Mouse (Mus musculus): ENCODE measurements around the gene Nsun2.
"Not testable (repeated sequence)": the region's sequence is repeated elsewhere in the genome, so short reads cannot be mapped to it uniquely, and the experiment has no call there.

The Nsun2 gene

GRCm38 (mm10) chr13:69554255-69554654 is 20.7 kb downstream of the Nsun2 start:
- DNase-seq (ENCODE audit: low spot score in 2 of 2), result no peak

GRCm38 (mm10) chr13:69555045-69555444 is 21.5 kb downstream of the Nsun2 start:
- no peak for DNase-seq (ENCODE audit: low spot score in 2 of 2)

GRCm38 (mm10) chr13:69555957-69556482 is 22.5 kb downstream of the Nsun2 start:
- no peak for DNase-seq (ENCODE audit: low spot score in 2 of 2)

- no peak for DNase-seq (ENCODE audit: low spot score in 2 of 2)
These were observed 23.2 kb downstream of the Nsun2 start for GRCm38 (mm10) chr13:69556728-69557127.

- DNase-seq (ENCODE audit: low spot score in 2 of 2), result no peak
These were observed 24.6 kb downstream of the Nsun2 start for GRCm38 (mm10) chr13:69558098-69558660.

- no peak for DNase-seq (ENCODE audit: low spot score in 2 of 2)
These were observed 25.9 kb downstream of the Nsun2 start for GRCm38 (mm10) chr13:69559291-69559961.

- no peak for DNase-seq (ENCODE audit: low spot score in 2 of 2)
These were observed 28.5 kb downstream of the Nsun2 start for GRCm38 (mm10) chr13:69562004-69562403.

GRCm38 (mm10) chr13:69562654-69563574 is 29.4 kb downstream of the Nsun2 start:
- DNase-seq (ENCODE audit: low spot score in 2 of 2), result no peak

- no peak for DNase-seq (ENCODE audit: low spot score in 2 of 2)
These were observed 30.4 kb downstream of the Nsun2 start for GRCm38 (mm10) chr13:69563905-69564304.

- no peak for DNase-seq (ENCODE audit: low spot score in 2 of 2)
These were observed 31.0 kb downstream of the Nsun2 start for GRCm38 (mm10) chr13:69564573-69564972.

GRCm38 (mm10) chr13:69565401-69565800 is 31.9 kb downstream of the Nsun2 start:
- DNase-seq (ENCODE audit: low spot score in 2 of 2), result not testable (repeated sequence)

GRCm38 (mm10) chr13:69569201-69569600 is 35.7 kb downstream of the Nsun2 start:
- DNase-seq (ENCODE audit: low spot score in 2 of 2), result no peak

- DNase-seq (ENCODE audit: low spot score in 2 of 2), result no peak
These were observed 39.0 kb downstream of the Nsun2 start for GRCm38 (mm10) chr13:69572594-69572993.

GRCm38 (mm10) chr13:69576676-69577075 is 43.1 kb downstream of the Nsun2 start:
- no peak for DNase-seq (ENCODE audit: low spot score in 2 of 2)

- no peak for DNase-seq (ENCODE audit: low spot score in 2 of 2)
These were observed 43.8 kb downstream of the Nsun2 start for GRCm38 (mm10) chr13:69577181-69577834.

GRCm38 (mm10) chr13:69582411-69582810 is 48.9 kb downstream of the Nsun2 start:
- no peak for DNase-seq (ENCODE audit: low spot score in 2 of 2)

GRCm38 (mm10) chr13:69583591-69583990 is 50.0 kb downstream of the Nsun2 start:
- no peak for DNase-seq (ENCODE audit: low spot score in 2 of 2)

GRCm38 (mm10) chr13:69585828-69586227 is 52.3 kb downstream of the Nsun2 start:
- DNase-seq (ENCODE audit: low spot score in 2 of 2), result no peak

- DNase-seq (ENCODE audit: low spot score in 2 of 2), result no peak
These were observed 52.8 kb downstream of the Nsun2 start for GRCm38 (mm10) chr13:69586337-69586736.

- DNase-seq (ENCODE audit: low spot score in 2 of 2), result no peak
These were observed 54.3 kb downstream of the Nsun2 start for GRCm38 (mm10) chr13:69587849-69588248.

GRCm38 (mm10) chr13:69588263-69588662 is 54.7 kb downstream of the Nsun2 start:
- DNase-seq (ENCODE audit: low spot score in 2 of 2), result no peak

GRCm38 (mm10) chr13:69591338-69591737 is 57.8 kb downstream of the Nsun2 start:
- no peak for DNase-seq (ENCODE audit: low spot score in 2 of 2)

All from thymus, postnatal 10 days (tissue).